Mouse (Mus musculus) intestine, embryonic 14.5 days (tissue): ENCODE data around the gene Ubn1. TPM values are rescaled to one million over a fixed set of nuclear protein-coding genes. Genes with fewer than 3 reads are reported as not detected.

Experiments
- polyA plus RNA-seq: library from polyadenylated mRNA; unstranded; fragments of >200 nt; fragmentation: Nextera tagmentation; extraction: Ambion mirVana; gene quantifications from 2 replicates; pipeline ENCODE4 v1.2.1, GENCODE M21; 2014

The Ubn1 gene
- polyA plus RNA-seq, 1 experiment from 2014 or later: 22.4 TPM

Other genes with a start within 250 kb of the Ubn1 start
- gene 4930562C15Rik, start 214.6 kb upstream of the Ubn1 start, polyA plus RNA-seq: 0.43 and 0.55 TPM in 2 replicates
- 39.3 and 40.6 TPM in 2 replicates for gene Ubald1, start 169.7 kb upstream of the Ubn1 start, polyA plus RNA-seq
- 83.7 and 87.6 TPM in 2 replicates for gene Mgrn1, start 163.8 kb upstream of the Ubn1 start, polyA plus RNA-seq
- 145 and 162 TPM in 2 replicates for gene Nudt16l1, start 111.3 kb upstream of the Ubn1 start, polyA plus RNA-seq
- 45.0 and 51.7 TPM in 2 replicates for gene Anks3, start 85.9 kb upstream of the Ubn1 start, polyA plus RNA-seq
- gene Sept12, start 52.2 kb upstream of the Ubn1 start, polyA plus RNA-seq: 0.24 TPM in 1 of 2 replicates, not detected in the other
- gene Smim22, start 42.8 kb upstream of the Ubn1 start, polyA plus RNA-seq: 42.6 and 57.4 TPM in 2 replicates
- 57.0 and 59.3 TPM in 2 replicates for gene Rogdi, start 36.5 kb upstream of the Ubn1 start, polyA plus RNA-seq
- gene Glyr1, start 194 bp upstream of the Ubn1 start, polyA plus RNA-seq: 93.9 and 101 TPM in 2 replicates
- gene Ppl, start 82.4 kb downstream of the Ubn1 start, polyA plus RNA-seq: 5.4 and 5.8 TPM in 2 replicates
- gene Sec14l5, start 97.1 kb downstream of the Ubn1 start, polyA plus RNA-seq: 0.05 and 0.11 TPM in 2 replicates
- 18.5 and 20.0 TPM in 2 replicates for gene Nagpa, start 154.0 kb downstream of the Ubn1 start, polyA plus RNA-seq
- 3.4 and 3.7 TPM in 2 replicates for gene AU021092, start 172.2 kb downstream of the Ubn1 start, polyA plus RNA-seq
- gene Alg1, start 183.6 kb downstream of the Ubn1 start, polyA plus RNA-seq: 28.7 and 32.1 TPM in 2 replicates
- gene Eef2kmt, start 205.9 kb downstream of the Ubn1 start, polyA plus RNA-seq: 42.1 and 42.8 TPM in 2 replicates